Mouse (Mus musculus): Measurements from ENCODE around the gene Fbxw9. TPM values are rescaled to one million over a fixed set of nuclear protein-coding genes. Genes with fewer than 3 reads are reported as not detected.
"Not testable (repeated sequence)": the region's sequence is repeated elsewhere in the genome, so short reads cannot be mapped to it uniquely, and the experiment has no call there.

Fbxw9 gene
- polyA plus RNA-seq, 1 experiment from 2014 or later, result 27.4 TPM

GRCm38 (mm10) chr8:85074167-85074566 is 14.3 kb downstream of the Fbxw9 start:
- WGBS, result 88% methylated on average over 9 of the region's 10 CpGs
- no peak overlapping the region for H3K4me2 ChIP-seq (replicated peaks; ENCODE audit: low read depth, low read length)
- no peak for ATAC-seq (ENCODE audit: low FRiP score)
- no peaks in the 10 kb centered on the region for H3K4me1 ChIP-seq (replicated peaks; ENCODE audit: control insufficient read depth, insufficient read depth, low read length)
- no peak overlapping the region for H3K4me3 ChIP-seq (ENCODE audit: low read depth, low read length)
- H3K27ac ChIP-seq (ENCODE audit: low read depth, low read length), result no peak overlapping the region
- H3K9me3 ChIP-seq (ENCODE audit: control insufficient read depth, low read length), result no peaks in the 10 kb centered on the region
- H3K9ac ChIP-seq (ENCODE audit: low read depth, low read length), result no peak overlapping the region
- no peak for DNase-seq (ENCODE audit: low spot score)
- H3K27me3 ChIP-seq (ENCODE audit: control insufficient read depth, insufficient read depth, low read length), result no peaks in the 10 kb centered on the region
- peaks cover 6% of the 10 kb centered on the region; the same call in 1 of the 2 replicates for H3K36me3 ChIP-seq (ENCODE audit: control insufficient read depth, insufficient read depth, low read length)

GRCm38 (mm10) chr8:85074617-85075016 is 14.8 kb downstream of the Fbxw9 start:
- Histone ChIP-seq H3K36me3 (ENCODE audit: control insufficient read depth, insufficient read depth, low read length) (peaks cover 6% of the 10 kb centered on the region; the same call in 1 of the 2 replicates), H3K27me3 (ENCODE audit: control insufficient read depth, insufficient read depth, low read length) (no peaks in the 10 kb centered on the region), H3K4me3 (ENCODE audit: low read depth, low read length) (no peak overlapping the region), H3K4me1 (replicated peaks; ENCODE audit: control insufficient read depth, insufficient read depth, low read length) (no peaks in the 10 kb centered on the region; the same call in 1 of the 2 replicates), H3K9me3 (ENCODE audit: control insufficient read depth, low read length) (no peaks in the 10 kb centered on the region), H3K27ac (ENCODE audit: low read depth, low read length) (no peak overlapping the region), H3K9ac (ENCODE audit: low read depth, low read length) (no peak overlapping the region), H3K4me2 (replicated peaks; ENCODE audit: low read depth, low read length) (no peak overlapping the region)
- ATAC-seq (ENCODE audit: low FRiP score), result no peak
- WGBS, result 95% methylated on average over 10 of the region's 10 CpGs
- no peak for DNase-seq (ENCODE audit: low spot score)

- no peak overlapping the region for H3K27ac ChIP-seq (ENCODE audit: low read depth, low read length)
- no peaks in the 10 kb centered on the region for H3K9me3 ChIP-seq (ENCODE audit: control insufficient read depth, low read length)
- H3K36me3 ChIP-seq (ENCODE audit: control insufficient read depth, insufficient read depth, low read length), result peaks cover 6% of the 10 kb centered on the region; the same call in 1 of the 2 replicates
- H3K4me2 ChIP-seq (replicated peaks; ENCODE audit: low read depth, low read length), result no peak overlapping the region
- no peak for ATAC-seq (ENCODE audit: low FRiP score)
- 77% methylated on average over 9 of the region's 9 CpGs for WGBS
- no peak overlapping the region for H3K4me3 ChIP-seq (ENCODE audit: low read depth, low read length)
- H3K9ac ChIP-seq (ENCODE audit: low read depth, low read length), result no peak overlapping the region
- no peaks in the 10 kb centered on the region; the same call in 1 of the 2 replicates for H3K4me1 ChIP-seq (replicated peaks; ENCODE audit: control insufficient read depth, insufficient read depth, low read length)
- DNase-seq (ENCODE audit: low spot score), result peak; percentile 56
- H3K27me3 ChIP-seq (ENCODE audit: control insufficient read depth, insufficient read depth, low read length), result no peaks in the 10 kb centered on the region
Measured at GRCm38 (mm10) chr8:85076001-85076400, 16.1 kb downstream of the Fbxw9 start.

GRCm38 (mm10) chr8:85076993-85077392 is 17.1 kb downstream of the Fbxw9 start:
- Histone ChIP-seq H3K4me1 (replicated peaks; ENCODE audit: control insufficient read depth, insufficient read depth, low read length) (no peaks in the 10 kb centered on the region; the same call in 1 of the 2 replicates), H3K4me2 (replicated peaks; ENCODE audit: low read depth, low read length) (no peak overlapping the region), H3K27me3 (ENCODE audit: control insufficient read depth, insufficient read depth, low read length) (no peaks in the 10 kb centered on the region), H3K9ac (ENCODE audit: low read depth, low read length) (no peak overlapping the region), H3K9me3 (ENCODE audit: control insufficient read depth, low read length) (no peaks in the 10 kb centered on the region), H3K36me3 (ENCODE audit: control insufficient read depth, insufficient read depth, low read length) (peaks cover 6% of the 10 kb centered on the region; the same call in 1 of the 2 replicates), H3K4me3 (ENCODE audit: low read depth, low read length) (no peak overlapping the region), H3K27ac (ENCODE audit: low read depth, low read length) (no peak overlapping the region)
- ATAC-seq (ENCODE audit: low FRiP score), result no peak
- DNase-seq (ENCODE audit: low spot score), result peak; percentile 91
- WGBS, result 2% methylated on average over 2 of the region's 2 CpGs

- Histone ChIP-seq H3K9ac (ENCODE audit: low read depth, low read length) (peak overlapping the region; percentile 94), H3K27ac (ENCODE audit: low read depth, low read length) (peak overlapping the region; percentile 42)
- 1% methylated on average over 25 of the region's 25 CpGs for WGBS
Measured at GRCm38 (mm10) chr8:85080214-85080531, 20.3 kb downstream of the Fbxw9 start.

GRCm38 (mm10) chr8:85080532-85081215 is 20.8 kb downstream of the Fbxw9 start, which contains the start of gene Wdr83os:
Gene Wdr83os, plus strand, starts transcription at chr8:85080740.
- Histone ChIP-seq H3K27ac (ENCODE audit: low read depth, low read length) (peak within 1 kb of the TSS; percentile 42), H3K4me2 (replicated peaks; ENCODE audit: low read depth, low read length) (peak within 1 kb of the TSS; percentile 91), H3K4me3 (ENCODE audit: low read depth, low read length) (peak within 1 kb of the TSS; percentile 92), H3K9me3 (ENCODE audit: control insufficient read depth, low read length) (no peaks in the 10 kb centered on the region), H3K4me1 (replicated peaks; ENCODE audit: control insufficient read depth, insufficient read depth, low read length) (peaks cover 3% of the 10 kb centered on the region; the same call in 1 of the 2 replicates), H3K36me3 (ENCODE audit: control insufficient read depth, insufficient read depth, low read length) (no peaks in the 10 kb centered on the region), H3K9ac (ENCODE audit: low read depth, low read length) (peak within 1 kb of the TSS; percentile 94), H3K27me3 (ENCODE audit: control insufficient read depth, insufficient read depth, low read length) (no peaks in the 10 kb centered on the region)
- peak; percentile 18; the same call in 1 of the 2 replicates for ATAC-seq (ENCODE audit: low FRiP score)
- peak; percentile 79 for DNase-seq (ENCODE audit: low spot score)
- 0% methylated on average over 30 of the region's 30 CpGs for WGBS

More at GRCm38 (mm10) chr8:85080214-85080531, 20.3 kb downstream of the Fbxw9 start:
- Histone ChIP-seq H3K36me3 (ENCODE audit: control insufficient read depth, insufficient read depth, low read length) (peaks cover 4% of the 10 kb centered on the region; the same call in 1 of the 2 replicates), H3K4me2 (replicated peaks; ENCODE audit: low read depth, low read length) (peak overlapping the region; percentile 91), H3K4me1 (replicated peaks; ENCODE audit: control insufficient read depth, insufficient read depth, low read length) (peaks cover 3% of the 10 kb centered on the region; the same call in 1 of the 2 replicates), H3K9me3 (ENCODE audit: control insufficient read depth, low read length) (no peaks in the 10 kb centered on the region), H3K4me3 (ENCODE audit: low read depth, low read length) (peak overlapping the region; percentile 92), H3K27me3 (ENCODE audit: control insufficient read depth, insufficient read depth, low read length) (no peaks in the 10 kb centered on the region)
- DNase-seq (ENCODE audit: low spot score), result no peak
- no peak for ATAC-seq (ENCODE audit: low FRiP score)

DNA sequence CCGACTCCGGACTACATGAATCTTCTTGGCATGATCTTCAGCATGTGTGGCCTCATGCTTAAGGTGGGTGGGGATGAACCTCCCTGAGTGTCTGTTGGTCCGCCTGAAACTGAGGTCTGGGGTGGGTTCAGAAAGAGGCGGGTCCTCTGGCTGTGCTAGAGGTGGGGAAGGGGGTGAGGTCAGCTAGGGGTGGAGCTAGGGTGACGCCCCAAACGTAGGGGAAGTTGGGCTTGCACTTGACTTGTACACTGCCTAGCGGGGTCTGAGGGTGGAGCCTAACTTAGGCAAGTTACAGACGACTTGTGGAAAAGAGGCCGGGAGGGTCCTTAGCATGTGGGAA is 21.3 kb downstream of the Fbxw9 start, which contains the start of gene Wdr83:
TSS of gene Wdr83 (minus strand) at position 91 of the 340 bp plus-strand sequence.
- peak within 1 kb of the TSS; percentile 92 for H3K4me3 ChIP-seq (ENCODE audit: low read depth, low read length)
- H3K4me2 ChIP-seq (replicated peaks; ENCODE audit: low read depth, low read length), result peak within 1 kb of the TSS; percentile 91
- peak; percentile 31; the same call in 1 of the 2 replicates for ATAC-seq (ENCODE audit: low FRiP score)
- H3K27me3 ChIP-seq (ENCODE audit: control insufficient read depth, insufficient read depth, low read length), result no peaks in the 10 kb centered on the region
- H3K9ac ChIP-seq (ENCODE audit: low read depth, low read length), result peak within 1 kb of the TSS; percentile 94
- H3K27ac ChIP-seq (ENCODE audit: low read depth, low read length), result peak within 1 kb of the TSS; percentile 42
- H3K9me3 ChIP-seq (ENCODE audit: control insufficient read depth, low read length), result no peaks in the 10 kb centered on the region
- 3% methylated on average over 9 of the region's 9 CpGs for WGBS
- H3K4me1 ChIP-seq (replicated peaks; ENCODE audit: control insufficient read depth, insufficient read depth, low read length), result peaks cover 3% of the 10 kb centered on the region; the same call in 1 of the 2 replicates
- no peaks in the 10 kb centered on the region for H3K36me3 ChIP-seq (ENCODE audit: control insufficient read depth, insufficient read depth, low read length)
- peak; percentile 29 for DNase-seq (ENCODE audit: low spot score)

GRCm38 (mm10) chr8:85082169-85082568 is 22.3 kb downstream of the Fbxw9 start:
- WGBS, result 92% methylated on average over 4 of the region's 4 CpGs
- not testable (repeated sequence) for DNase-seq (ENCODE audit: low spot score)

More at GRCm38 (mm10) chr8:85082169-85082568, 22.3 kb downstream of the Fbxw9 start:
- not testable (repeated sequence) for H3K9ac ChIP-seq (ENCODE audit: low read depth, low read length); H3K27me3 ChIP-seq (ENCODE audit: control insufficient read depth, insufficient read depth, low read length); H3K9me3 ChIP-seq (ENCODE audit: control insufficient read depth, low read length); H3K36me3 ChIP-seq (ENCODE audit: control insufficient read depth, insufficient read depth, low read length); H3K27ac ChIP-seq (ENCODE audit: low read depth, low read length); H3K4me1 ChIP-seq (replicated peaks; ENCODE audit: control insufficient read depth, insufficient read depth, low read length); H3K4me3 ChIP-seq (ENCODE audit: low read depth, low read length); H3K4me2 ChIP-seq (replicated peaks; ENCODE audit: low read depth, low read length); ATAC-seq (ENCODE audit: low FRiP score)

Measured in hindbrain, embryonic 11.5 days (tissue).